Mouse (Mus musculus) left cerebral cortex, postnatal 36 days (tissue): Measurements from ENCODE around the gene Arhgef40. TPM values are rescaled to one million over a fixed set of nuclear protein-coding genes. Genes with fewer than 3 reads are reported as not detected.
"Not testable (repeated sequence)": the region's sequence is repeated elsewhere in the genome, so short reads cannot be mapped to it uniquely, and the experiment has no call there.

Experiments used
- DNase-seq, 2 experiments: peaks; one replicate each; pipeline ENCODE4 v3.0.0; 2021 to 2022; ENCODE audit warnings: low spot score in 2 of 2, mixed read lengths in 1 of 2
- intact Hi-C: fragments of 180-260 bp; cut with DNase I; formaldehyde crosslinking; loops from one replicate; pipeline ENCODE4 v1.15.1; 2025
- total RNA-seq, 2 experiments: library from RNA; stranded (reverse); gene quantifications; 2 replicates each; pipeline ENCODE4 v1.2.3; 2021

Gene Arhgef40
- total RNA-seq, 2 experiments from 2014 or later, result 24.9 to 31.6 TPM

DNA sequence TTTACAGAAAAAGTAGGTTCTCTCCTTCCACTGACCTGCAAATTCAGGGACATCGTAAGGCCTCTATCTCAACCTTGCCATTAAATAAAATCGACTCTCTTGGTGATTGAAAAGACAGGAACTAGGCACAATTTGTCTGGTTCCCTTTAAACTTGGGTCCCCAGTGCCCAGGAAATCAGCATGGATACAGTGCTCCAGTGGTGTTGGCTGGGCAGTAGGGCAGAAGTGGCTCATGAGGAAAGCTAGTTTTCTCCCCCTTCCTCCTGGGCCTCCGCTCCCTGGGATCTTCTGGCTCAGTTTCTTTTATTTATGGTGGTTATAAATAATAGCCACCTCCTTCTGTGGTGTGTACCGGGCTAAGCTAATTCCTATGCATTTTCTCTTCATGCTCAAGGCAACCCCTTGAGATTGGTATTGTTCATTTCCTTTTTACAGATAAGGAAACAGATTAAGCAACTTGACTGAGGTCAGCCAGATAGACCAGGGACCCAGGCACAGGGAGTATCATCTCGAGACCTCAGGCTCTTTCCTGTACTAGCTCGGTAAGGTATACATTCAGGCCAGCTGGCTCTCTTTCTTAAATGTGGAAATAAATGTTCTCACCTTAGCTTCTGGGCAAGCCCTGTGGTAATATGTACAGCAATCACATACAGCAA is 31.1 kb downstream of the Arhgef40 start, which contains the start of gene Tmem253:
Tmem253 (plus strand) TSS at position 214 of the 656 bp plus-strand sequence.
- no peak for DNase-seq
- intact Hi-C loops, result no loop called here

DNA sequence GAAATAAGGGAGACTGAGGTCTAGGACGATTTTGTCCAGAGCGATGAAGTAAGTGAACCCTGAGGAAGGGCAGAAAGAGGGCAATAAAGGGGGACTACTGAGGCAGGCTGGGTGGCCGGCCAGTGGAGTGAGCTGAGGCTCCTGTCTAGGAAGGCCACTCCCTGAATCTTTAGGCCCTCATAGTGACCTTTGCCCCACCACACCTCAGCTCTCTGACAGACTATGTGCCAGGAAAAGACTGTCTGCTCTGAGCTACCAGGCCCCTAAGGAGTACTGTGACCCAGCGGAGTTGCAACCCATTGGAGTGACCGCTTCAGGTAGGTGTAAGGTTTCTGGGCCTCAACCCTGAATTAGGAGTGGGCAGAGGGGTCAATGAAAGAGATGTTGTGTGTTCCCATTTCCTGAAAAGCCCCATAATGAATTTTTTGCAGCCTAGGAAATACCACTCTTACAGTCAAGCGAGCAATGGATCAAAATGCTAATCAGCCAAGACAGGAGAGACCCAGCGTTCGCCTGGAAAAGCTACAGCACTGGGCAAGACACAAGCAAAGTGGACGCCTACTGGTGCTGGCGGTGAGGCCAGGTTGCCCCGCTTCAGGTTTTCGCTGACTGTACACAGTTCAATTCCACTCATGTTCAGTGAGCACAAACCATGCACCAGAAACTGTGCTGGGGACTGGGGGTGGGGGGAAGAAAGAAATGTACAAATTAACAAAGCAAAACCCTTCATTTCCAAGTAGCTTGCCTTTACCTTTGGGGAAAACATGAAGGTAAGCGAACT is 32.3 kb downstream of the Arhgef40 start:
- DNase-seq, result no peak
- intact Hi-C loops, result no loop called here

DNA sequence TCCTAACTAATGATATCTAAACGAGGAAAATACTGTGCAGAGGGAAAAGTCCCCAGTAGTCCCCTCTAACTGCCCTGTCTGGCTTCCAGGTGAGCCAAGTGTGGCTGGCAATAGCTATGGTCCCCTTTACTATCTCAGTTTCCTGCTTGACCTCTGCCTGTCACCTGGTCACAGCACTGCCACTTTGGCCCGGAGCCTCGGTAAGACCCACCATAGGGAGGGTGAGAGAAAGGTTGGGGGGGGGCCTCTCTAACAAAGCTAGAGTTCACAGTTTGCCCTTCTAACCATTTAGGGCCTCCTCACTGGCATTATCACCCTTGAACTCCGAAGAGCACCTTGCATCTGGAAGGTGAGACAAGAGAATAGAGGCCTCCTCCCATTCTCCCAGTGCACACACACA is 33.1 kb downstream of the Arhgef40 start:
- no peak for DNase-seq
- intact Hi-C loops, result no loop called here

DNA sequence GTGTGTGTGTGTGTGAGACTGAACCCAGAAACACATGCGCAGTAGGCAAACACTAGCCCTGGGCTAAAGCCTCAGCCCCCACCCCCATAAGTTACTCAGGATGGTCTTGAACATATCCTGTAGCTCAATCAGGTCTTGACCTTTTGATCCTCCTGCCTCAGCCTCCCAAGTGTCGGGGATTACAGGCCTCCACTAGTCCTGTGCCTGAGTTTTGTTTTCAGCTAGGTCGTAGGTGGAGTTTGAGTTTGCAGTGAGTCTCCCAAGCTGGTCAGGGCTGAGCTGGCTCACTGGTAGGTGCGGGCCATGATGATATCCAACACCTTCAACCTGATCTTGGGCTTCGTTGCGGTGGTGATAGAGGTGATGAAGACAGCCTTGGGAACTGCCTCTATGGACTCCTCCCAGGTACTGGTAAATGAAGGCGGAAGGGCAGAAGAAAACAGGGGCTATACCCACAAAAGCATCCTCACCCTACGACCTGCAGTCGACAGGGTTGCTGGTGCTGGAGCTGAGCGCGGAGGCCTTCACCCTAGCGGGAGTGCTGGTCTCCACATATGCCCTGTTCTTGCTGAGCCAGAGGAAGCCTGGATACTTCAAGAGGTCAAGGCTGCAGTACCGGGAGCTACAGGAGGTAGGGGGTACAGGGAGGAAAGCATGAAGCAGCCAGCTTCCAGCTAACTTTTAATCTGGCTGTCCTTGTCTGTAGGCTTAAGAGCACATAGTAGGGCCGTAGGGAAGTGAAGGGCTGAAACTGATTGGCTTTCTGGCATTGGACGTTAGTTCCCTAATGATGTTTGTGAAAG is 33.9 kb downstream of the Arhgef40 start:
- no peak for DNase-seq

DNA sequence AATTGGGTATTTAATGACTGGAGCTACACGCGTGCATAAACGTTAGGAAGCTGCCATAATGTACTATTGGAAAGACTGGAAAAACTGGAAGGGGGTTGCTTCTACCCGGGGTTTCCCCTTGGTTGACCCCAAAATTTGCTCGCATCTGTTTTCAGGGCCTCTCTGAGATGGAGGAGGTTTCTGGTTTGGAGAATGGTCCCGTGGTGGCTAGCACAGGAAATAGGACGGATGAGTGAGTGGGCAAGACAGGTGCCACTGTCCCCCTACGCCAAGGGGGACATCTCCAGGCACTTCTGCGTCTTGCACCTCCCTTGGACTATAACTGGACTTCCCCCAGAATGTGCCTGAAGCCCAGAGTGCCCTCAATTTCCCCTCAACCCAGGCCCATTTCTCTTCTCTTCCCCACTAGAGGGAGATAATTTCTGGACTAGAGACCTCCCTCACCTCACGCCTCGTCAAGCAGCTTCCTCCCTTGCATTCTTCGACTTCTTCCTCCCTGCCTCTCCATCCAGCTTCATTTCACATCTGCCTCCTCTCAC is 34.6 kb downstream of the Arhgef40 start:
- no peak for DNase-seq
- intact Hi-C loops, result no loop called here

More for the DNA sequence above, 33.9 kb downstream of the Arhgef40 start:
- intact Hi-C loops, result no loop called here

DNA sequence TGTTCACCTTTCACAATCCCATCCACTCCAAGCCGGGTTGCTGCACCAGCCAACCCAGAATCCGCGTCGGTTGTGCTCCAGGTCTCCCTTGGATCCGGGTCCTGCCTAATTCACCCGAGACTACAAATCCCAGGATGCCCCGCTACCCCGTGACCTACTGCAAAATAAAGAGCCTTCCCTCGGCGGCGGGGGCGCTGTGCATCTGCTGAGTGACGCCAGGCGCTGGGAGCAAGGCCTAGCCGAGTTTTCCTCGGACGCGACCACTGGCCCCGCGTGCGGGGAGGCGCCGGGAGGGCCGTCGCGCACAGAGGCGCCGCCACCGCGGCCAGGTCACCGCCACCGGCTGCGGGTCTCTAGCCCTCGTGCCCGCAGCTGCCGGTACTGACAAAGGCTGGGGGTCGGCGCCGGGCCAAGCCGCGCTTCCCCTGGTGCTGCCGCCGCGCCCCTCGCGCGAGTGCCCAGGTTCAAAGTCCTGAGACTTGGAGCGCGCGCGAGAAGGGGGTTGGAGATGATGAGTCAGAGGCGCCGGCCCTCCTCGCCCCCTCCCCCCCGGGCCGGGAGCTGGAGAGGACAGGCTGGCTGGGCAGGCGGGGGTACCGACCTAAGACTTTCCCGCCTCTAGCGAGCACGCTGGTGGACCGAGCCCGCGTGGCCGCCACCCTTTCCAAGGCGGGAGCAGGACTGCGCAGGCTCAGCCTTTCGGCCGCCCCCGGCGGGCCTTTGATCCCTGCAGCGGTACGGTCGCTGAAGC is 35.2 kb downstream of the Arhgef40 start:
- intact Hi-C loops, result loop anchor here (5.0 kb wide), 2 partner anchors 87 to 117 kb away; no protein-coding TSS in a partner anchor
- peak; percentile 98 to 99 for DNase-seq

DNA sequence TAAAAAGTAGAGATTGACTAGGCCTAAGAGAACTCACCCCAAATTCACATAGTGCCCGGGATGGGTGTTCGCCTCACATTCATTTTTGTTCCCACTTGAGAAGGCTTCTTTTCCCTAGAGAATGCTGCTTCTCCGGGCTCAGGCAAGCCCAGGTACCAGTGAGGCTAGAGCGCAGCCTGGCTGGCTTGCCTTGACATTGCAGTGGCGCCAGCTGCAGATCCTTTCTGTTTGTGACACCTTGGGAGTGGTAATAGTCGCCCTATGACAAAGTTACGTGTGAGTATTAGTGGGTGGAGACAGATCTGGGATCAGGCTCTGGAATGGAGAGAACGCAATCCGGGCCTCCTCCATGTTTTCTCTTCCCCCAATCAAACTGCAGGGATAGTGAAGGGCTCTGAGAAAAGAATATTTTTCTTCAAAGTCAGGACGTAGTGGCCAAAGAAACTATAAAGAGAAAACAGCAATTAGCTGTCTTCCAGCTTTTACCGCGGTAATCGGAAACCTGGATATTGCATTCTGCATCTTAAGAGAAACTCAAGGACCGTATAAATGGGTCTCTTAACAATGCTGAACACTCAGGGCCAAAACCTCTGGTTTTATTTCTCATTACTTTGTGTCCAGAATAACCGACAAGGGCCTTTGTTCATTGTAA is 36.1 kb downstream of the Arhgef40 start, which contains the start of gene Zfp219:
Zfp219 (minus strand) TSS at position 248 of the 652 bp plus-strand sequence.
- intact Hi-C loops, result loop anchor here (5.0 kb wide), 2 partner anchors 88 to 118 kb away; no protein-coding TSS in a partner anchor
- peak; percentile 68 to 69 for DNase-seq

DNA sequence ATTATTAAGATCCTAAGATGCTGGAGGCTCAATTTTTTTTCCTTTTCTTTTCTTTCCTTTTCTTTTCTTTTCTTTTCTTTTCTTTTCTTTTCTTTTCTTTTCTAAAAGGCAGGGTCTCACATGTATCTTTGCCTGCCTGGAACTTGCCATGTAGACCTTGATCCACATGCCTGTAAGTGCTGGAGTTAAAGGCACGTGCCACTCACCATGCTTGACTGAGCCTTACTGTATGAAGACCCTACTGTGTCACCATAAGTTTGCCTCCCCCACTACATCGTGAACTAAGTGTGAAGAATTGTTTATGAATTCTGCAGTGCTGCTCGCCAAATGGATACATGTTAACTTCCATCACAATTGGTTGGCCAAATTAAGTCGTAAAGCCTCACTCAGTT is 36.6 kb downstream of the Arhgef40 start:
- DNase-seq, result no peak
- intact Hi-C loops, result loop anchor here (5.0 kb wide), 2 partner anchors 89 to 119 kb away; no protein-coding TSS in a partner anchor

DNA sequence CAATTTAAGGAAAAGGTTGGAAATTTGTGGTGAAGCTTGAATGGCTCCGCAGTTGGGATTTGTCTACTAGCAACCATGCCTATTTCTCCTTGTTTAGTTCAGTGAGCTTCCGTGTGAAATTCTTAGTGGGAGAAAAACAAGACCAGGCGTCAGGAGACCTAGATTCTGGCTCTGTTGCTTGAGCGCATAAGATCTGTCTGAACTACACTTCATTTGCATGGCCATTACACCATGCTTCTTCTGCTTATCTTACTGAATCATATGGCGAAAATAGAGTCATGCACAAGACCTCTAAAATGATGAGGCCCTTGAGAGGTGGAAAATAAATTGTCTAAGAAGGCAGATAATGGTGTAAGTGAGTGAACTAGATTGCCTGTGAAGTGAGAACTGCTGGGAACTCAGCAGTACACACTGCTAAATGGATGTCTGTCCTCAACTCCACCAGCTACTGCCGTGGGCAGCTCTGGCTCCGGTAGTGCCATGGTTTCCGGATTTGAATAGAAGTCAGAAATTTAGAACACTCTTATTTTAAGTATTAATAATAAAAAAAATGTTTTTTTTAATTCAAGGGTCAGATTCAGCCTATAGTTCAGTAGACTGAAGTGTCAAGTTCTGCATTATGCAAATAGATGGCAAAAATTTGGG is 37.2 kb downstream of the Arhgef40 start:
- intact Hi-C loops, result loop anchor here (5.0 kb wide), 2 partner anchors 89 to 119 kb away; no protein-coding TSS in a partner anchor
- no peak for DNase-seq

DNA sequence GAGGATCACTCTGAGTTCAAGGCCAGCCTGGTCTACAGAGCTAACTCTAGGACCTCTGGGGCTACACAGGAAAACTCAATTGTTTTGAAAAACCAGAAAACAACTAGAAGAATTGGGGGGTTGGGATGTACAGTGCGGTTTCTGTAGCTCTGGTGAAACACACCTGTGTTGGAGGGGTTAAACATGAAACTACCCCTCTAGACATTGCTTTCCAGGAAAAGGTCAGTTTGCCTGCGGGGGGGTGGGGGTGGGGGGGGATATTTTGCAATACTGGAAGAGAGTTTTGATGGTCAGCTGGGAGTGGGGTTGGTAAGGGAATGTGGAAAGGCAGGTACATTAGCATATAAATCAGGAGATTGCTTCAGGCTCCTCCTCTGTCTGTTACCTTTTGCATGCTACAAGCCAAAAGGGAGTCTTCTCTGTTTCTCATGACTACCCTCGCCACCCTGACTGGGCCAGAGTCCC is 37.8 kb downstream of the Arhgef40 start:
- DNase-seq, result no peak
- intact Hi-C loops, result loop anchor here (5.0 kb wide), 2 partner anchors 90 to 120 kb away; no protein-coding TSS in a partner anchor

DNA sequence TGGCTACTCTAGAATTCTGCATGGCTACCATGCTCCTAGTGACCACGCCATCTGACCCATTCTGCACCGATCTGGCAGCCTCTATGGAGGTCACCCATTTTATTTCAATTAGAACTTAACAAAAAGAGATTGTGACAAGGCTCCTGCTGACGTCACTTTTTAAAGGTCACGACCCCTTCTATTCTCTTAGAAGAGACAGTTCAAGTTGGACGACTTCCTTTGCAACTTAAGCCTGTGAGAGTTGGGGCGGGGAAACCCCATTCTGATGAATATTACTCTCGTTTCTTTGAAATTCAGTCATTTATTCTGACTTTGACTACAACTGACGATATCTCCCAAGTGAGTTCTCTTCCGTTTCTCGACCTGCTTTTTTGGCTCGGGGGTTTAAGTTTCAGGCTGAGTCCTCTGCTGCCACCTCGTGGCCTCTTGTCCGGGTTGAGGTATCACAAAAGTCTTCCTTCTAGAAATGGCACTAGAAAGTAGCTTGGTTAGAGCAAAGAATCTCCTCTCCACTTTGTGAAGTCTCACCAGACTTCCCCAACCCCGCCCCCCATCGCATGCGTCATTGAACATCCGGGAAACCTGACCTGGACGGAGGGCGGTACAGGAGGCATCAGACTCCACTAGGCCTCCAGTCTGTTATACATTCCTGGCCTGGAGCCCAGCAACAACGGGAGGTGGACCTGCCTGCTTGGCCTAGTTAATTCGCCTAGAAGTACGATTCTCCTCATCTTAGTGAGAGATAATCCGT is 38.4 kb downstream of the Arhgef40 start:
- intact Hi-C loops, result loop anchor here (5.0 kb wide), 2 partner anchors 91 to 121 kb away; no protein-coding TSS in a partner anchor
- peak; percentile 75 to 79 for DNase-seq

DNA sequence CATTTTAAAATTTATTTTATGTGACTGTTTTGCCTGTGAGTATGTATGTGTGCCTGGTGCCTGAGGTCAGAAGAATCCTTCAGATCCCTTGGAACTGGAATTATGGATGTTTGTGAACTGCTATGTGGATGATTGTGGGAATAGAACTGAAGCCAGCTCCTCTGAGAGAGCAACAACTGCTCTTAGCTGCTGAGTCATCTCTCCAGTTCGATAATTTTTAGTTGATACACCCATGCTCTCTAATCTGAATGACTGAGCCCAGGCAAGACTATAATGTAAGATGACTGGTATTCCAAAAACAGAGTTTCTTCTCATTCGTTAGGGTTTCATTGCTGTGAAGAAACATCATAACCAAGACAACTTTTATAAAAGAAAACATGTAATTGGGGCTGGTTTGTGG is 39.6 kb downstream of the Arhgef40 start:
- intact Hi-C loops, result loop anchor here (5.0 kb wide), 2 partner anchors 92 to 122 kb away; no protein-coding TSS in a partner anchor
- DNase-seq, result no peak

DNA sequence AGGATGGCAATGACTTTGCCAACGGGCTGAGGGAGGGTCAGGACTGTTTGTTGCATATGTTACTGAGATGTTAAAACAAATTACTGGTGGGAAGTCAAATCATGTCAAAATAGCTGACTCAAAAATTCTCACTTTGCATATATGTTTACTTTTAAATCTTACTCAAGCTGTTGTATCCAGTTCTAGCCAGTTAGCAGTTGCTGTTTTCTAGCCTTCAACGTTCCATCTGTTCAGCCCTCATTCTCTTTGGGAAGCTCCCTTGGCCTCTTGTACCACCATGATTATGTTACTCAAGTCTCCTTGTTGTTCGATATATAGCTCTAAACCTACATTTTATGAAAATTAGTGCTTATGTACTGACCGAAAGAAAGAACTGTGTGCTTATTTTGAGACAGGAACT is 41.8 kb downstream of the Arhgef40 start:
- no peak for DNase-seq
- intact Hi-C loops, result no loop called here

DNA sequence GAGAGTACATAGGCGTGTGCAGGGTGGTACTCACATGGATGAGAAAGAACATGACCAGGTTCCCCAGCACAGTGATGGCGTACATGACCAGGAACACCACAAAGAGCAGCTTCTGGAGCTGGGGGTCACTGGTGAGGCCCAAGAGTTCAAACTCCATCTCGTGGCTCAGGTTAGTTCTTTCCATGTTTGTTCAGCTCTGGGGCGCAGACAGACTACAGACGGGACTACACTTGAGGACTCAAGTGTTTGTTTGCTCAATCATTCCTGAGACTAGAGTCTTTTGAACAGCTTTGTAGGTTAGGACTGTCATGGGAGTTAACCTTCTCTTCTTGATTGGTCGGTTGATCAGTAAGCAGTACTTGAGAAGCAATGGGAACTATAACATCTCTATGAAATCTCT is 51.4 kb downstream of the Arhgef40 start:
- intact Hi-C loops, result no loop called here
- DNase-seq, result no peak

DNA sequence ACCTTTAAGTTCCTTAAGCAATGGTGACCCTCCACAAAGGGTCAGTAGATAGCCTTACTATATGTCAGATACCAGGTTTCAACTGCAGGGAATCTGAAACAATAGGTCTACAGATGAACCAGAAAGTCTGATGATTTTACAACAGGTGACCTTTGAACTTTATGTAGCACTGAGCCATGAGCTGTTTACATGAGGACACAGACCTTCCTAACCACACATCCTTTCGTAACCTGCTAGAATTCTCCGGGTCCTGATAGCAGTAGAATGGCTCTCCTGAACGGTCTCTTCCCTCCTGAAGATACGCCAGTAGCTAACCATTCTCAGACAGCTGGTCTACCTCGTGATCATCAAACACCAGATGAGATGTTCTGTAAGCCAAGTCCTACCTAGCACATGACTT is 54.8 kb downstream of the Arhgef40 start:
- no peak for DNase-seq
- intact Hi-C loops, result no loop called here

DNA sequence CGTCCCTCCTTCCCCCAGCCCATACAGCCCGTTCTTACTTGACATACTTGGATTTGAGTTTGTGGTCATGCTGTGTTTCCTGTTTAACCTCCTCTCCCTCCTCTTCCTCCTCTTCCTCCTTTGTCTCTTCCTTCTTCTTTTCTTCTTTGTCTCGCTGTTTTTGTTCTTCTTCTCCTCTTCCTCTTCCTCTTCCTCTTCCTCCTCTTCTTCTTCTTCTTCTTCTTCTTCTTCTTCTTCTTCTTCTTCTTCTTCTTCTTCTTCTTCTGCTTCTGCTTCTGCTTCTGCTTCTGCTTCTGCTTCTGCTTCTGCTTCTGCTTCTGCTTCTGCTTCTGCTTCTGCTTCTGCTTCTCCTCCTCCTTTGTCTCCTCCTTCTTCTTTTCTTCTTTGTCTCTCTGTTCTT is 57.8 kb downstream of the Arhgef40 start, which contains the start of gene Olfr221:
Olfr221 (minus strand) TSS at position 101 of the 400 bp plus-strand sequence.
- DNase-seq, intact Hi-C loops: not testable (repeated sequence)

DNA sequence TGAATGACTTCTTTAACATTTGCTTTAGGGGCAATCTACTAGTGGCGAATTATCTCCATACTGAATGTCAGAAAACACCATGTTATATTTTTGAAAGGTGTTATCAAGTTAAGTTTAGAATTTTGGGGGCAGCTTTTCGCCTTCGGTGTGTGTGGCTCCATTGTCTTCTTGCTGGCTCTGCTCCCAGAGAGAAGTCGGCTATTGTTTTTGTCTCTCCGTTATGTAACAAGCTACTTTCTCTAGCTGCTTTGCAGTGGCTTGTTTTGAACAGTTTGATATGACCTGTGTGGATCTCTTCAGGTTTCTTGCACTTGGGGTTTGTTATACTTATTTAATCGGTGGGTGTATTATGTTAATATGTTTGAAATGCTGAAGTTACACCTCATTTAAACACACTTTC is 58.9 kb downstream of the Arhgef40 start:
- intact Hi-C loops, result no loop called here
- DNase-seq, result no peak
